Mouse (Mus musculus) hindbrain, embryonic 10.5 days (tissue): ENCODE results near the gene Prrt1. TPM values are rescaled to one million over a fixed set of nuclear protein-coding genes. Genes with fewer than 3 reads are reported as not detected.

Source experiments
- DNase-seq: peaks from one replicate; pipeline ENCODE4 v3.0.0-alpha.2; 2017; ENCODE audit warnings: low spot score
- H3K27ac ChIP-seq: fragments of 300-500 bp; sonication (generic); 2 replicates; pipeline ENCODE4 v1.5.1; 2016; ENCODE audit warnings: mild to moderate bottlenecking, moderate library complexity
- H3K27me3 ChIP-seq: fragments of 300-500 bp; sonication (generic); 2 replicates; pipeline ENCODE4 v1.6.1; 2016; ENCODE audit warnings: mild to moderate bottlenecking; ENCODE audit not compliant: poor library complexity, insufficient read depth, severe bottlenecking
- H3K36me3 ChIP-seq: fragments of 300-500 bp; sonication (generic); 2 replicates; pipeline ENCODE4 v1.6.1; 2016; ENCODE audit warnings: mild to moderate bottlenecking, moderate library complexity
- H3K4me1 ChIP-seq: fragments of 300-500 bp; sonication (generic); replicated peaks from 2 replicates; pipeline ENCODE4 v1.6.1; 2016; ENCODE audit warnings: mild to moderate bottlenecking
- H3K4me3 ChIP-seq: fragments of 300-500 bp; sonication (generic); 2 replicates; pipeline ENCODE4 v1.5.1; 2016; ENCODE audit warnings: mild to moderate bottlenecking, moderate library complexity
- H3K9me3 ChIP-seq: fragments of 300-500 bp; sonication (generic); 2 replicates; pipeline ENCODE4 v1.6.1; 2016; ENCODE audit warnings: mild to moderate bottlenecking, moderate library complexity
- WGBS: fragments of 180-500 bp; shearing (Covaris S2); methylation state at CpG from one replicate; pipeline ENCODE4 v1.1.7; 2016; 5-methylcytosine and 5-hydroxymethylcytosine counted together
- polyA plus RNA-seq: library from polyadenylated mRNA; unstranded; fragments of >200 nt; fragmentation: Nextera tagmentation; extraction: Ambion mirVana; gene quantifications from 2 replicates; pipeline ENCODE4 v1.2.1, GENCODE M21; 2016

The Prrt1 gene
- polyA plus RNA-seq, 1 experiment from 2014 or later = 1.4 TPM

DNA sequence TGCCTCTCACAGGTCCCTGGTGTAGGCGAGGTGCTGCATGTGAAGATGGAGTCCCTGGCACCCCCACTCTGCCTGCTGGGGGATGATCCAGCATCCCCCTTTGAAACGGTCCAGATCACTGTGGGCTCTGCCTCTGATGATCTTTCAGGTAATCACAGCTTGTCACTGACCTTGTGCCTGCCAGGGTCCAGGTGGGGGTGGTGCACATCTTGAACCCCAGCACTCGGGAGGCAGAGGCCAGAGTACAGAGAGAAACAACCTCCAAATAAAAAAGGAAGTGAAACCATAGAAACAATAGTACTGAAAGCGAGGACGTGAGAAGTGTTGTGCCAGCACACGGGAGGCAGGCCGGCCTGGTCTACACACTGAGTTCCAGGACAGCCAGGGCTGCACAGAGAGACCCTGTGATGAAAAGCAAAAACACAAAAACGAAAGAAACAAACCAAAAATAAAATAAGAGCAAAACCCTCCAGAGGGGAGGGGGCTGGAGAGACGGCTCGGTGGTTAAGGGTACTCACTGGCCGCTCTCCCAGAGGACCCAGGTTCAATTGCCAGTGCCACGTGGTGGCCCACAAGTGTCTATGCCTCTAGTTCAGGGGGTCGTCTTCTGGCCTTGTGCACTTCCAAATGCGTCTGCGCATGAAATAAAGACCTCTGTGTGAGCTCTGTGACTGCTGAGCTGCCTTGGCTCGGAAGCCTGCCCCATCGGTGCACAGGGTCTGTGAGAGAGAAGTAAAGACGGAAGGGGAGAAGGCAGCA lies 20.0 kb downstream of the Prrt1 start:
- Histone ChIP-seq H3K27me3 (no peaks in the 10 kb centered on the region), H3K9me3 (no peaks in the 10 kb centered on the region), H3K4me3 (no peak overlapping the region), H3K36me3 (peaks cover 69% of the 10 kb centered on the region), H3K27ac (no peak overlapping the region), H3K4me1 (peaks cover 44% of the 10 kb centered on the region)
- WGBS = 88% methylated on average over 18 of the region's 18 CpGs
- DNase-seq = no peak

DNA sequence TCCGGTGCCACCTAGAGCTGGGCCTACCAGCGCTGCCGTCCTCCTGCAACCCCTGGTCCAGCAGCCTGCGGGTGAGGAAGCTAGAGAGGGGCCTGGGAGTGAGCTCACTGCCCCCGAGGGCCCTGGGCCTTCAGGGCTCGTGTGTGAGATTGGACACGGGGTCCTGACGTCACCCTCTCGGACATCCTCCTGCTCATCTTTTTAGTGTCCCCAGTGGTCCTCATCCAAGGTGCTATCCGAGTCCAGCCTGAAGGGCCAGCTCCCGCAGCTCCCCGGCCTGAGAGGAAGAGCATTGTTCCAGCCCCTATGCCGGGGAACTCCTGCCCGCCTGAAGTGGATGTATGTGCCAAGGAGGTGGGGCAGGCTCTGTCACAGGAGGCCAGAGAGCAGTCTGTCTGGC lies 21.4 kb downstream of the Prrt1 start:
- WGBS = 91% methylated on average over 14 of the region's 14 CpGs
- no peaks in the 10 kb centered on the region for H3K9me3 ChIP-seq

DNA sequence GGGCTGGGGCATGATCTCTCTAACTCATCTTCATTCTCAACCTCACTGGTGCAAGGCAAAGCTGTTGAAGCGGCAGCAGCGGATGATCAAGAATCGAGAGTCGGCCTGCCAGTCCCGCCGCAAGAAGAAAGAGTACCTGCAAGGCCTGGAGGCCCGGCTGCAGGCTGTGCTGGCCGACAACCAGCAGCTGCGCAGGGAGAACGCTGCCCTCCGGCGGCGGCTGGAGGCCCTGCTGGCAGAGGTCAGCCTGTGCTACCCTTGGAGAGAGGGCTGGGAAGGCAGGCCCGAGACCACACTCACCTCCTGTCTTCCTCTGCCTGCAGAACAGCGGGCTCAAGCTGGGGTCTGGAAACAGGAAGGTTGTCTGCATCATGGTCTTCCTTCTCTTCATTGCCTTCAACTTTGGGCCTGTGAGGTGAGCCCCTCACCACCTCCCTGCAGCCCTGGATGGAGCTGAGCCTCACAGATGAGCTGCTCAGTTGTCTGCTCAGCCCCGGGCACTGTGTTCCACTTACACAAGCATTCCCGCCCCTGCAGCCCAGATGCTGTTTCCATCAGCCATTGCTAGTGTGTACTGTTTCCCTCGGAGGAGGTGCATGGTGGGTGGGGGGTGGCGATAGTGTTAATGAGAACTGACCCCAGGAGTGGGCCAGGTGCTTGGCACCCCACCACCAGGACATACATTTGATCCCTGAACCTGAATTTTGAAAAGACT lies 22.3 kb downstream of the Prrt1 start:
- Histone ChIP-seq H3K4me1 (peaks cover 41% of the 10 kb centered on the region), H3K4me3 (0 out of 2 replicates have a peak overlapping the region, but pooled peaks have one; percentile 21), H3K27ac (no peak overlapping the region), H3K27me3 (no peaks in the 10 kb centered on the region), H3K9me3 (no peaks in the 10 kb centered on the region), H3K36me3 (peaks cover 73% of the 10 kb centered on the region)
- peak; percentile 60 for DNase-seq
- WGBS = 54% methylated on average over 19 of the region's 19 CpGs

More for the DNA sequence above, 21.4 kb downstream of the Prrt1 start:
- H3K27ac ChIP-seq = no peak overlapping the region
- H3K4me1 ChIP-seq = peaks cover 40% of the 10 kb centered on the region
- H3K36me3 ChIP-seq = peaks cover 79% of the 10 kb centered on the region
- H3K4me3 ChIP-seq = no peak overlapping the region
- no peak for DNase-seq
- H3K27me3 ChIP-seq = no peaks in the 10 kb centered on the region

DNA sequence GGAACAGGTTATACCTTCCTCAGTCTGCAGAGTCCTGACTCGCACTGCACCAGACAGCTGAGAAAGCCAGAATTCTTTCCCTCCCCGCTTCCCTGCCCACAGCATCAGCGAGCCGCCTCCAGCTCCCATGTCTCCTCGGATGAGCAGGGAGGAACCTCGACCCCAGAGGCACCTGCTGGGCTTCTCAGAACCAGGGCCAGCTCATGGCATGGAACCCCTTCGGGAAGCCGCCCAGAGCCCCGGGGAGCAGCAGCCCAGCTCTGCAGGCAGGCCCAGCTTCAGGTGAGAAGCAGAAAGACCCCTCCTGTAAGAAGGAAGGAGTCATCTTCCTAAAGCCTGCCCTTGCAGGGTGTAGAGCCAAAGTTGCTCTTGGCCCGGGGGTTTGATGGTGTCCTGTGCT lies 23.2 kb downstream of the Prrt1 start:
- no peaks in the 10 kb centered on the region for H3K27me3 ChIP-seq
- no peak for DNase-seq
- H3K27ac ChIP-seq = no peak overlapping the region
- H3K4me3 ChIP-seq = no peak overlapping the region
- peaks cover 73% of the 10 kb centered on the region for H3K36me3 ChIP-seq
- H3K9me3 ChIP-seq = no peaks in the 10 kb centered on the region
- H3K4me1 ChIP-seq = peaks cover 46% of the 10 kb centered on the region
- 93% methylated on average over 10 of the region's 10 CpGs for WGBS

DNA sequence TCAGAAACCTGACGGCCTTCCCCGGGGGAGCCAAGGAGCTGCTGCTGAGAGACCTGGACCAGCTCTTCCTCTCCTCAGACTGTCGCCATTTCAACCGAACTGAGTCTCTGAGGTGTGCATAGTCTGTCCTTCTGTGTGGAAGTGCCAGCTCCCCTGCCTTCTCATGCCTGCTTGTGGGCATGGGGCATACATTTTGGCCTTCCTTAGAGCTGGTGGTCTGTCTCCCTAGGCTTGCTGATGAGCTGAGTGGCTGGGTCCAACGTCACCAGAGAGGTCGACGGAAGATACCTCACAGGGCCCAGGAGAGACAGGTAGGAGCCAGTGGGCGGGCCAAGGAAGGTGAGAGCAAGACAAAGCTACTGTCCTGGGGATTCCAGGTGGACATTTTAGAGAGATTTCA lies 23.7 kb downstream of the Prrt1 start:
- H3K27me3 ChIP-seq = no peaks in the 10 kb centered on the region
- WGBS = 92% methylated on average over 8 of the region's 8 CpGs
- H3K36me3 ChIP-seq = peaks cover 73% of the 10 kb centered on the region

DNA sequence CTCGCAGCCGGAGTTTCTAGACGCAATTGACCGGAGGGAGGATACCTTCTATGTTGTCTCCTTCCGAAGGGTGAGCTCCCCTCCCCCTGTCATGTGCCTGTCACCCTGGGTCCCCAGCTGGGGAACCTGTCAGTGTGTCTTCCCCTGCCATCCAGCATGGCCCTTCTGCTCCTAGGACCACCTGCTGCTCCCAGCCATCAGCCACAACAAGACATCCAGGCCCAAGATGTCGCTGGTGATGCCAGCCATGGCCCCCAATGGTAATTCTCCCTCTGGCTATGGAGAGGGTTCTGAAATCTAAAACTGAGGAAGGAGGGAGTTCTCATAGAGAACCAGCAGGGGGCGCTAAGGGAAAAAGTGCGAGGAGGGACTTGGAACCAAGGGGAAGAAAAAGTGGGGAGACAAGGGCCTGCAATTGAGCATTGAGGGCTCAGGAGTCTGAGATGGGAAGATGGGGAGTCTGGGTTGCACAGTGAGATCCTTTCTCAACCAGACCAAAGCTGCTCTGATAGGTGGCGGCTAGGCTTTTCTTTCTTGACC lies 24.5 kb downstream of the Prrt1 start:
- Histone ChIP-seq H3K36me3 (peaks cover 68% of the 10 kb centered on the region), H3K27me3 (no peaks in the 10 kb centered on the region; the same call in 1 of the 2 replicates), H3K27ac (no peak overlapping the region), H3K4me1 (peaks cover 35% of the 10 kb centered on the region), H3K4me3 (no peak overlapping the region), H3K9me3 (no peaks in the 10 kb centered on the region)
- 69% methylated on average over 9 of the region's 9 CpGs for WGBS
- peak; percentile 52 for DNase-seq

More for the DNA sequence above, 23.7 kb downstream of the Prrt1 start:
- H3K4me1 ChIP-seq = peaks cover 43% of the 10 kb centered on the region
- H3K27ac ChIP-seq = no peak overlapping the region
- DNase-seq = no peak
- no peaks in the 10 kb centered on the region for H3K9me3 ChIP-seq
- no peak overlapping the region for H3K4me3 ChIP-seq

DNA sequence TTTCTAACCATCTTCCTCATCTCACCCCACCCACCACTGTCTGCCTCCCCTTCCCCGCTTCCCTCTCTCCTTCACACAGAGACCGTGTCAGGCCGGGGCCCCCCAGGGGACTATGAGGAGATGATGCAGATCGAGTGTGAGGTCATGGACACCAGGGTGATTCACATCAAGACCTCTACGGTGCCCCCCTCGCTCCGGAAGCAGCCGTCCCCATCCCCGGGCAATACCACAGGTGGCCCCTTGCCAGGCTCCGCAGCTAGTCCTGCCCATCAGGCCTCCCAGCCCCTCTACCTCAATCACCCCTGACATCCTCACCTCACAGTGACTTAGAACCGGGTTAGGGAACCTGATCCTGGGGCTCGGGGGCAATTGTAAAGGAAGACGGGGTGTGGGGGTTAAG lies 25.1 kb downstream of the Prrt1 start:
- Histone ChIP-seq H3K27me3 (peaks cover 5% of the 10 kb centered on the region), H3K9me3 (no peaks in the 10 kb centered on the region), H3K27ac (peak overlapping the region; percentile 29; the same call in 1 of the 2 replicates), H3K4me3 (no peak overlapping the region; the same call in 1 of the 2 replicates), H3K4me1 (peaks cover 31% of the 10 kb centered on the region), H3K36me3 (peaks cover 62% of the 10 kb centered on the region)
- no peak for DNase-seq
- whole genome bisulfite sequencing = 95% methylated on average over 13 of the region's 13 CpGs

DNA sequence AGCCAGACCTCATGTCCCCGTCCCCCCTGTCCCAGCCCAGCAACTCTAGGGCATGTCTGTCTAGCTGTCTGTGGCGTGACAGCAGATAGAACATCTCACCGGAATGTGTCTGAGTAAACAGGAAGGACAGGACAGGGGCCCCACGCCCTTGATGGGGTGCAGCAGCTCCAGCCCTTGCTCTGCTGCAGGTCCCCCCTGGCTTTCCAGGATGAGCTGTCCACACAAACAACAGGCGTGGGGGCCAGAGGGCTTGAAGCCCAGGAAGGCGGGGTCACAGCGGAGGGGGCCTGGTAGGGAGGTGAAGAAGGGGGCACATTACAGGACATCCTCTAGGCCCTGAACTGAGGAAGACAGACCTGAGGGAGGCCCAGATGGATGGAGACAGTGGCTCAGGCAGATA lies 25.8 kb downstream of the Prrt1 start:
- Histone ChIP-seq H3K36me3 (peaks cover 54% of the 10 kb centered on the region), H3K4me1 (peaks cover 31% of the 10 kb centered on the region), H3K27ac (no peak overlapping the region), H3K27me3 (peaks cover 13% of the 10 kb centered on the region), H3K4me3 (no peak overlapping the region), H3K9me3 (no peaks in the 10 kb centered on the region)
- 87% methylated on average over 7 of the region's 7 CpGs for WGBS
- DNase-seq = no peak

DNA sequence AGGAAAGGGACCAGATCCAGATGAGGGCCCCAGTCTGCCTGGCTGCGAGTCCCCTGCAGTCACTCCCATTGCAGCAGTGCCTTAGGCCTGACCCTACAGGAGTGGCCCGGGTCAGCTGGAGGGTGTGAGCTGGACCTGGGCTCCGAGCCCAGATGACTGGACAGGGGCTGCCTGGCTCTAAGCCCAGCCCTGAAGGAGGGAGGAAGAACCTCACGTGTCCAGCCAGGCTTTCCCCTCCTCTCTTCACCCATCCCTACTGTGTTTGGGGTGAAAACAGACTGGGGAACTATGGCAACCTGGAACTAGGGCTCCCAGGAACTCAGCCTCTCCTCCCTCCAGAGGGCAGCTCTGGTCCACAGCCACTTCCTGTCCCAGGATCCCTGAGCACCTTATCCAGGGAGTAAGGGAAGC lies 26.3 kb downstream of the Prrt1 start:
- Histone ChIP-seq H3K36me3 (peaks cover 50% of the 10 kb centered on the region), H3K27me3 (peaks cover 17% of the 10 kb centered on the region), H3K4me1 (peaks cover 35% of the 10 kb centered on the region), H3K9me3 (no peaks in the 10 kb centered on the region), H3K27ac (peak overlapping the region; percentile 62; the same call in 1 of the 2 replicates), H3K4me3 (no peak overlapping the region)
- 71% methylated on average over 4 of the region's 4 CpGs for whole genome bisulfite sequencing
- DNase-seq = no peak

DNA sequence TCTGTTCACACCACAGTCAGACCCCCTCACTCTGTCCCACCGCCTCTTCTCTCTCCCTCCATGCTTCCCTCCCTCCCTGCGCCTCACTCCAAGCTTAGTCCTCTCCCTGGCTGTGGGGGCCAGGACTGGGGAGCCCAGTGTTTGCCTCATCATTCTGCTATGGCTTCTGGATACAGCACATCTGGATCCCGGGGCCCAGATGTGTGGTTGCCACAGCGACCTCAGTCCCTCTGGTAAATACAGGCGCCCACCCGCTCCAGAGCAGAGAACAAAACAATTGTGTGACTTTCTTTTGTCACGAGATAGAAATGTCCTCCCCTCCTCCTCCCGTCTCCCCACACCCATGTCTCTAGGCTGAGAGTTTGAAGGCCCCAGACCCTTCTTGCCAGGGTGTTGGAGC lies 27.3 kb downstream of the Prrt1 start:
- DNase-seq = no peak
- Histone ChIP-seq H3K4me3 (no peak overlapping the region), H3K27ac (no peak overlapping the region), H3K36me3 (peaks cover 39% of the 10 kb centered on the region), H3K27me3 (peaks cover 28% of the 10 kb centered on the region), H3K9me3 (no peaks in the 10 kb centered on the region), H3K4me1 (peaks cover 46% of the 10 kb centered on the region)
- WGBS = 38% methylated on average over 8 of the region's 8 CpGs

DNA sequence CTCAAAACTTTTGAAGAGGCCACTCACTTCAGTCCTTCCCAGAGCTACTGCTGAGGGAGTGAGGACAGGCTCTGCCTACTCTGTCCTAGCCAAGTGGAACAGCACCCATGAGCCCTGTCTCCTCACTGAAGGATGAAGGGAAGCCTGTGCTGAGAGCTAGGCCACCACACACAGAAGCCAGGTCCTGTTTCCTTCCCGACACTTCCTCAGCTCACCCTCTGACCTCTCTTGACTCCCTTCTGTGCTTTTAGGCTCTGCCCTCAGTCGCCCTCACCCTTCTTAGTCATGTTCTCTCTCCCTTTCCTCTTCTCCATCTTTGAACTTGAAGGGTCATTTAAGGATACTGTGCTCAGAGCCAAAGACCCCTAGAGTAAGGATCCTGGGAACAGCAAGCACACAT lies 27.9 kb downstream of the Prrt1 start:
- DNase-seq = no peak
- peaks cover 46% of the 10 kb centered on the region for H3K4me1 ChIP-seq
- peaks cover 29% of the 10 kb centered on the region for H3K27me3 ChIP-seq
- no peaks in the 10 kb centered on the region for H3K9me3 ChIP-seq
- peaks cover 33% of the 10 kb centered on the region for H3K36me3 ChIP-seq
- H3K27ac ChIP-seq = no peak overlapping the region
- no peak overlapping the region for H3K4me3 ChIP-seq
- WGBS = 27% methylated on average over 2 of the region's 2 CpGs

DNA sequence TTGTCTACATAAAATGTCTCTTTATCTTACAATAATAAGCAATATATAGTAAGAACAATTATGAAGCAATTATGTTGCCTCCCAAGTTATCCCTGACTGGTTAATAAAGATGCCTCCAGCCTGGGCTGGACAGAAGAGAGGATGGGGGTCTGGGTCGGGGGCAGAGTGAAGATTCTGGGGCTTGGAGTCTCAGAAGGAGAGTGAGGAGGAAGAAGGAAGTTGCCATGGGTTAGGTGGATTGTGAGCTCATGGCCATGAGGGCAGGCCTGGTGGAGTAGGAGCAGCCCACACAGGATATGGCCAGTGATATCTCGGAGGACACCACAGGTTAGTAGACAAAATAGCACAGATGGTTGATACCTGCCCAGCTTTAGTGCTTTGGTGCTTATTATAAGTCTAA lies 28.8 kb downstream of the Prrt1 start:
- Histone ChIP-seq H3K9me3 (no peaks in the 10 kb centered on the region), H3K4me1 (peaks cover 46% of the 10 kb centered on the region), H3K27ac (no peak overlapping the region), H3K36me3 (peaks cover 24% of the 10 kb centered on the region), H3K27me3 (peaks cover 35% of the 10 kb centered on the region), H3K4me3 (no peak overlapping the region)
- no peak for DNase-seq
- 85% methylated on average over 2 of the region's 2 CpGs for WGBS

DNA sequence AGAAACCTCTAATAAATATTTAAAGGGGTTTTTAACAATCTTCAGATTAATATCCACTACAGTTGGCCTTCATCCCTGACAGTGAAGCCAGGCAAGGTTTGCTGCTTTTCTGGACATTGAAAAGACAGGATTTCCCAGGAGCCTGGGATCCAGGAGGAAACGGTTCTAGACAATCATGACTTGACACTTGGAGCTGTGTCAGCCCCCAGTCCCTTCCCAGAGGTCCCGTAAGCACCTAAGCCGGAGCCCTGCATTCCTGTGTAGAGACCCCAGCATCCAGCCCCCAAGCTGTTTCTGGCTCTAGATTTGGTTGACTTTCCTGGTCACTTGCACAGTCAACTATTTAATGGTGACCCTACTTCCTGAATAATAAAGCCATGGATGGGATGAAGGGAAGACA lies 29.3 kb downstream of the Prrt1 start:
- H3K9me3 ChIP-seq = no peaks in the 10 kb centered on the region
- no peak for DNase-seq
- H3K27me3 ChIP-seq = peaks cover 38% of the 10 kb centered on the region
- no peak overlapping the region for H3K27ac ChIP-seq
- 83% methylated on average over 3 of the region's 3 CpGs for WGBS
- H3K4me3 ChIP-seq = no peak overlapping the region
- H3K4me1 ChIP-seq = peaks cover 45% of the 10 kb centered on the region
- peaks cover 20% of the 10 kb centered on the region for H3K36me3 ChIP-seq
